Mouse (Mus musculus) heart, postnatal 25 days (tissue): ENCODE measurements around the gene Ly6g5c. TPM values are rescaled to one million over a fixed set of nuclear protein-coding genes. Genes with fewer than 3 reads are reported as not detected.
A peak's percentile ranks its signal among the peaks of the same experiment; 100 is the strongest.

ENCODE experiments used
- DNase-seq: peaks from one replicate; pipeline ENCODE4 v3.0.0; 2022; ENCODE audit warnings: low spot score
- intact Hi-C: fragments of 180-260 bp; cut with DNase I; formaldehyde crosslinking; loops from one replicate; pipeline ENCODE4 v1.15.1; 2025
- total RNA-seq, 2 experiments: library from RNA; stranded (reverse); gene quantifications; 2 replicates each; pipeline ENCODE4 v1.2.3; 2021

Ly6g5c gene
- total RNA-seq: not detected

GRCm38 (mm10) chr17:35108097-35108496 lies at the start of gene Ly6g5c:
Gene Ly6g5c, plus strand, starts transcription at chr17:35108279.
- DNase-seq: no peak
- intact Hi-C loops: no loop called here

- intact Hi-C loops: no loop called here
These were observed 49.8 kb upstream of the Ly6g5c start for GRCm38 (mm10) chr17:35058316-35058715.

GRCm38 (mm10) chr17:35058911-35059892 lies 48.9 kb upstream of the Ly6g5c start, which contains the start of gene Ddah2:
Gene Ddah2, plus strand, starts transcription at chr17:35059035.
- DNase-seq: peak; percentile 89
- intact Hi-C loops: loop anchor here (1.0 kb wide), 1 partner anchor 38 kb away; no protein-coding TSS in a partner anchor

More at GRCm38 (mm10) chr17:35058316-35058715, 49.8 kb upstream of the Ly6g5c start:
- no peak for DNase-seq

GRCm38 (mm10) chr17:35060071-35060470 lies 48.0 kb upstream of the Ly6g5c start:
- intact Hi-C loops: no loop called here
- DNase-seq: no peak

- DNase-seq: no peak
- intact Hi-C loops: no loop called here
These were observed 47.3 kb upstream of the Ly6g5c start for GRCm38 (mm10) chr17:35060737-35061297.

GRCm38 (mm10) chr17:35061299-35061698 lies 46.8 kb upstream of the Ly6g5c start:
- intact Hi-C loops: no loop called here

GRCm38 (mm10) chr17:35063466-35063865 lies 44.6 kb upstream of the Ly6g5c start:
- no peak for DNase-seq
- intact Hi-C loops: no loop called here

More at GRCm38 (mm10) chr17:35061299-35061698, 46.8 kb upstream of the Ly6g5c start:
- no peak for DNase-seq

GRCm38 (mm10) chr17:35064378-35064877 lies 43.7 kb upstream of the Ly6g5c start:
- intact Hi-C loops: no loop called here

GRCm38 (mm10) chr17:35064951-35065947 lies 42.8 kb upstream of the Ly6g5c start, which contains the start of gene Ly6g6c:
Gene Ly6g6c, plus strand, starts transcription at chr17:35065388.
- DNase-seq: no peak
- intact Hi-C loops: no loop called here

More at GRCm38 (mm10) chr17:35064378-35064877, 43.7 kb upstream of the Ly6g5c start:
- no peak for DNase-seq

- intact Hi-C loops: no loop called here
These were observed 42.0 kb upstream of the Ly6g5c start, which contains the start of gene Mpig6b for GRCm38 (mm10) chr17:35066084-35066483. Gene Mpig6b, minus strand, starts transcription at chr17:35066184.

GRCm38 (mm10) chr17:35068213-35068914 lies 39.7 kb upstream of the Ly6g5c start:
- DNase-seq: no peak
- intact Hi-C loops: no loop called here

More at GRCm38 (mm10) chr17:35066084-35066483, 42.0 kb upstream of the Ly6g5c start, which contains the start of gene Mpig6b:
- no peak for DNase-seq

GRCm38 (mm10) chr17:35070556-35071229 lies 37.4 kb upstream of the Ly6g5c start:
- intact Hi-C loops: no loop called here
- DNase-seq: no peak

- intact Hi-C loops: no loop called here
- no peak for DNase-seq
These were observed 36.6 kb upstream of the Ly6g5c start for GRCm38 (mm10) chr17:35071454-35071853.

GRCm38 (mm10) chr17:35074097-35074496 lies 34.0 kb upstream of the Ly6g5c start:
- no peak for DNase-seq
- intact Hi-C loops: no loop called here

- no peak for DNase-seq
- intact Hi-C loops: loop anchor here (5.0 kb wide), 1 partner anchor 54 kb away; no protein-coding TSS in a partner anchor
These were observed 31.4 kb upstream of the Ly6g5c start, which contains the start of gene Ly6g6e for GRCm38 (mm10) chr17:35076507-35077176. Gene Ly6g6e, plus strand, starts transcription at chr17:35076902.

- intact Hi-C loops: loop anchor here (5.0 kb wide), 1 partner anchor 55 kb away; no protein-coding TSS in a partner anchor
These were observed 30.8 kb upstream of the Ly6g5c start for GRCm38 (mm10) chr17:35077285-35077684.

GRCm38 (mm10) chr17:35077786-35078233 lies 30.3 kb upstream of the Ly6g5c start, which contains the start of gene Ly6g6d:
Gene Ly6g6d, minus strand, starts transcription at chr17:35078065.
- DNase-seq: no peak
- intact Hi-C loops: loop anchor here (5.0 kb wide), 1 partner anchor 56 kb away; no protein-coding TSS in a partner anchor

More at GRCm38 (mm10) chr17:35077285-35077684, 30.8 kb upstream of the Ly6g5c start:
- no peak for DNase-seq
